Mouse (Mus musculus) kidney, embryonic 14.5 days (tissue): ENCODE data around the gene Atxn2. TPM values are rescaled to one million over a fixed set of nuclear protein-coding genes. Genes with fewer than 3 reads are reported as not detected.

ENCODE experiments used
- ATAC-seq: fragments of 200-750 bp; cut with Nextera tagmentation; 2 replicates; pipeline ENCODE4 v1.8.0; 2017; ENCODE audit warnings: moderate number of reproducible peaks, mild to moderate bottlenecking, moderate TSS enrichment, moderate library complexity; ENCODE audit not compliant: low FRiP score, low TSS enrichment
- H3K27ac ChIP-seq: fragments of 300-500 bp; sonication (generic); 2 replicates; pipeline ENCODE4 v1.5.1; 2014; ENCODE audit warnings: low read depth, mild to moderate bottlenecking, low read length, moderate library complexity, mixed read lengths
- H3K27me3 ChIP-seq: fragments of 300-500 bp; sonication (generic); 2 replicates; pipeline ENCODE4 v1.6.1; 2014; ENCODE audit warnings: mild to moderate bottlenecking, low read length; ENCODE audit not compliant: control insufficient read depth, insufficient read depth
- H3K36me3 ChIP-seq: fragments of 300-500 bp; sonication (generic); 2 replicates; pipeline ENCODE4 v1.6.1; 2014; ENCODE audit warnings: low read length, mixed read lengths; ENCODE audit not compliant: control insufficient read depth, insufficient read depth
- H3K4me1 ChIP-seq: fragments of 300-500 bp; sonication (generic); 2 replicates; pipeline ENCODE4 v1.6.1; 2014; ENCODE audit warnings: low read length, mixed read lengths; ENCODE audit not compliant: control insufficient read depth, insufficient read depth
- H3K4me2 ChIP-seq: fragments of 300-500 bp; sonication (generic); replicated peaks from 2 replicates; pipeline ENCODE4 v1.6.1; 2014; ENCODE audit warnings: low read depth, mild to moderate bottlenecking, low read length
- H3K4me3 ChIP-seq: fragments of 300-500 bp; sonication (generic); 2 replicates; pipeline ENCODE4 v1.5.1; 2014; ENCODE audit warnings: mild to moderate bottlenecking, low read length
- H3K9ac ChIP-seq: fragments of 300-500 bp; sonication (generic); 2 replicates; pipeline ENCODE4 v1.6.1; 2014; ENCODE audit warnings: low read depth, mild to moderate bottlenecking, low read length, moderate library complexity
- H3K9me3 ChIP-seq: fragments of 300-500 bp; sonication (generic); 2 replicates; pipeline ENCODE4 v1.6.1; 2016; ENCODE audit warnings: low read length; ENCODE audit not compliant: control insufficient read depth
- WGBS: fragments of 180-500 bp; shearing (Covaris S2); extraction: QIAGEN DNeasy Blood & Tissue Kit; methylation state at CpG from one replicate; pipeline ENCODE4 v1.1.7; 2014; 5-methylcytosine and 5-hydroxymethylcytosine counted together
- polyA plus RNA-seq: library from polyadenylated mRNA; unstranded; fragments of >200 nt; fragmentation: Nextera tagmentation; extraction: Ambion mirVana; gene quantifications from 2 replicates; pipeline ENCODE4 v1.2.1, GENCODE M21; 2014

Gene Atxn2
- polyA plus RNA-seq, 1 experiment from 2014 or later = 76.6 TPM

GRCm38 (mm10) chr5:121831002-121831601 is 120.0 kb downstream of the Atxn2 start:
- H3K4me1 ChIP-seq = peaks cover 39% of the 10 kb centered on the region
- no peak overlapping the region for H3K4me2 ChIP-seq
- no peaks in the 10 kb centered on the region for H3K9me3 ChIP-seq
- no peak overlapping the region for H3K4me3 ChIP-seq
- no peak overlapping the region for H3K27ac ChIP-seq
- no peaks in the 10 kb centered on the region for H3K27me3 ChIP-seq
- no peak for ATAC-seq
- WGBS = 87% methylated on average over 6 of the region's 6 CpGs
- peaks cover 20% of the 10 kb centered on the region; the same call in 1 of the 2 replicates for H3K36me3 ChIP-seq
- H3K9ac ChIP-seq = no peak overlapping the region

- ATAC-seq = no peak
These were observed 121.4 kb downstream of the Atxn2 start for GRCm38 (mm10) chr5:121832376-121833155.

GRCm38 (mm10) chr5:121833159-121833558 is 122.0 kb downstream of the Atxn2 start:
- ATAC-seq = no peak
- Histone ChIP-seq H3K9me3 (no peaks in the 10 kb centered on the region), H3K36me3 (peaks cover 3% of the 10 kb centered on the region; the same call in 1 of the 2 replicates), H3K4me2 (peak overlapping the region; percentile 92), H3K27ac (peak overlapping the region; percentile 73; the same call in 1 of the 2 replicates), H3K27me3 (no peaks in the 10 kb centered on the region), H3K4me3 (peak overlapping the region; percentile 9; the same call in 1 of the 2 replicates), H3K9ac (peak overlapping the region; percentile 37; the same call in 1 of the 2 replicates), H3K4me1 (peaks cover 48% of the 10 kb centered on the region)
- WGBS = 73% methylated on average over 2 of the region's 2 CpGs

More at GRCm38 (mm10) chr5:121832376-121833155, 121.4 kb downstream of the Atxn2 start:
- H3K9me3 ChIP-seq = no peaks in the 10 kb centered on the region
- 0 out of 2 replicates have a peak overlapping the region, but pooled peaks have one; percentile 1 for H3K27ac ChIP-seq
- peaks cover 9% of the 10 kb centered on the region; the same call in 1 of the 2 replicates for H3K36me3 ChIP-seq
- peaks cover 42% of the 10 kb centered on the region for H3K4me1 ChIP-seq
- H3K27me3 ChIP-seq = no peaks in the 10 kb centered on the region
- no peak overlapping the region for H3K4me2 ChIP-seq
- no peak overlapping the region for H3K4me3 ChIP-seq
- H3K9ac ChIP-seq = no peak overlapping the region
- 71% methylated on average over 6 of the region's 6 CpGs for WGBS

DNA sequence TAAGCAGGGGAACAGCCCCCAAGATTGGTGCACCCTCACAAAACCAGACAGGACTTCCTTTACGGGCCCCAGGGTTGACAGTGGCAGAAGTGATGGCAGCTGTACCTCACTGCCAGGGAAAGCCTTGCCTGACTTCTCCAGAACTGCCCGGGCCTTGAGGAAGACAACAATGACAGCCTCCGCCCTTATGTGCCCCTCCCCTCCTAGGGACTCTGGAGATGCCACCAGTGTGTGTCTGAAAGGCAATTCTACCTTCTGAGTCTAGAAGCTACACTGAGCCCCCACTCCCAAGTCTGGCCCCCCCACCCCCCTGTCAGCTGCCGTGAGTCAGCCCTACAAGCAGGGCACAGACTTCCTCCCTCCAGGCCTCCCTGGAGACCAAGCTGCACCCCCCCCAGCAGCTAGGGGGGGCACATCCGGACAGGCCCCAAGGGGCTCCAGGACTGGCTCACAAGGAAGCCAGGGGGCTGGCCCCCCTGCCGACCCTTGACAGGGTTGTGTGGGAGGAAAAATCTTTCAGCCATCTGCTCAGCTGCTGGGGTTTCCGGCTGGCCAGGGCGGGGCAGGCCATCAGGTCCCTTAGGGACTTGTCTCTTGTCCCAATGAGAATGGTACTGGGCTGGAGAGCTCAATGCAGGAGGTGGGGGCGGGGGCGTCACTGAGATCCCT is 122.6 kb downstream of the Atxn2 start:
- H3K4me3 ChIP-seq = peak overlapping the region; percentile 79
- H3K9ac ChIP-seq = peak overlapping the region; percentile 37; the same call in 1 of the 2 replicates
- peaks cover 49% of the 10 kb centered on the region for H3K4me1 ChIP-seq
- no peaks in the 10 kb centered on the region for H3K9me3 ChIP-seq
- H3K27ac ChIP-seq = peak overlapping the region; percentile 73; the same call in 1 of the 2 replicates
- ATAC-seq = peak; percentile 14
- H3K27me3 ChIP-seq = no peaks in the 10 kb centered on the region
- H3K4me2 ChIP-seq = peak overlapping the region; percentile 92
- no peaks in the 10 kb centered on the region for H3K36me3 ChIP-seq
- 19% methylated on average over 10 of the region's 10 CpGs for WGBS

DNA sequence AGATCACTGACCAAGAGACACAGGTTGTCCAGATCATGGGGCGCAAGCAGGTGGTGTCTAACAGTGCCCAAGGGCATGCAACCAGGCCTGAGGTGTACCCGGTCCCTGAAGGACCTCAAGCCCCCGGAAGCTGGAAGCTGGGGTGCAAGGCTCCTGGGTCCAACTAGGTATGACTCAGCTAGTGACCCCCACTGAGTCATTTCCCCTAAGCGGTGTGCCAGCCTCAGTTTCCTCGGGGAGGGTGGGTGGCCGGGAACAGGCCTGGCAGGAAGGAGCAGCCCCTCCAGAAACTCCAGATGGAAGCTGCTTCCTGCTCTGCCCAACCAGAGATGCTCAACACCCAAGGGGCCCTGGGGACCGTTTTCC is 123.1 kb downstream of the Atxn2 start:
- peaks cover 45% of the 10 kb centered on the region for H3K4me1 ChIP-seq
- H3K36me3 ChIP-seq = no peaks in the 10 kb centered on the region
- H3K4me2 ChIP-seq = peak overlapping the region; percentile 92
- no peaks in the 10 kb centered on the region for H3K9me3 ChIP-seq
- no peak overlapping the region for H3K9ac ChIP-seq
- H3K27me3 ChIP-seq = no peaks in the 10 kb centered on the region
- WGBS = 57% methylated on average over 7 of the region's 7 CpGs
- peak overlapping the region; percentile 79; the same call in 1 of the 2 replicates for H3K4me3 ChIP-seq
- no peak for ATAC-seq
- 0 out of 2 replicates have a peak overlapping the region, but pooled peaks have one; percentile 4 for H3K27ac ChIP-seq

GRCm38 (mm10) chr5:121834991-121835747 is 124.0 kb downstream of the Atxn2 start:
- Histone ChIP-seq H3K9me3 (no peaks in the 10 kb centered on the region), H3K4me2 (peak overlapping the region; percentile 92), H3K4me3 (peak overlapping the region; percentile 79), H3K27me3 (no peaks in the 10 kb centered on the region), H3K9ac (peak overlapping the region; percentile 79; the same call in 1 of the 2 replicates), H3K27ac (peak overlapping the region; percentile 43), H3K36me3 (no peaks in the 10 kb centered on the region), H3K4me1 (peaks cover 45% of the 10 kb centered on the region)
- WGBS = 8% methylated on average over 12 of the region's 12 CpGs
- no peak for ATAC-seq

DNA sequence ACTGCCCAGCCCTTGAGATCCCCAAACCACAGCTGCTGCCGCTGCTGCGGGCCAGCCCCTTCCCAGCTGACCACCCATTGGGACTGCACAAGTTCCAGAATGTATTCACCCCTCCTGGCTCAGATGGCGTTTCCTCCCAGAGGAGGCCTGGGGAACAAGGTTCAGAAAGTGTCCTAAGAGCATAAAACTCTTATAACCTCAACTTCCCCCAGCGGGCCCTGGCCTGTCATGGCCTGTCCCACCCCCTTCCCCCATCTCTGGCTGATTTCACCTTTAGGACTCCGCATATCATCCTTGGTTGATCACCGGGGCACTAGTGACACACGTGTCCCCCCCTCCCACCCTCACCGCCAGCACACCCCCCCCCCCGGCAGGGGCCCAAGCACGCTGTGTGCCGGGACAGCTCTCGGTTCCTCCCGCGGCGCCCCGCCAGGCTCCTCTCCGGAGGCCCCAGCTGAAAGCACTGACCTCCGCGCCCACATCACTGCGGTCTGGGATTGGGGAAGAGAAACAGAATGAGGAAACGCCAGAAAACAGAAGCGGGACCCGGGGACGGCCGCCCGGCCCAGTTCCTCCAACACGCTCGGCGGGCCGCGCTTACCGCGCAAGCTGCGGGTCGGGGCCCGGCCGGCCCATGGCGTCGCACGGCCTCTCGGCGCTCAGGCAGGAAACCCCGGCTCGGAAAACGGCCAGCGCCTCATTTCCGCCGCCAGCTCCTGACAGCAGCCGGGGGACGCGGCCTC is 125.0 kb downstream of the Atxn2 start:
- under 1% methylated on average over 49 of the region's 51 CpGs for WGBS

More for the DNA sequence above, 125.0 kb downstream of the Atxn2 start:
- peak overlapping the region; percentile 82 for H3K27ac ChIP-seq
- no peaks in the 10 kb centered on the region for H3K9me3 ChIP-seq
- ATAC-seq = peak; percentile 3; the same call in 1 of the 2 replicates
- H3K4me2 ChIP-seq = peak overlapping the region; percentile 92
- peak overlapping the region; percentile 79 for H3K9ac ChIP-seq
- no peaks in the 10 kb centered on the region for H3K36me3 ChIP-seq
- peaks cover 45% of the 10 kb centered on the region for H3K4me1 ChIP-seq
- H3K4me3 ChIP-seq = peak overlapping the region; percentile 79
- H3K27me3 ChIP-seq = no peaks in the 10 kb centered on the region
